Mouse (Mus musculus): Measurements from ENCODE around the gene Inpp4b. TPM values are rescaled to one million over a fixed set of nuclear protein-coding genes. Genes with fewer than 3 reads are reported as not detected.

Inpp4b gene
- polyA plus RNA-seq, 1 experiment, result 1.9 TPM

GRCm38 (mm10) chr8:81702038-81702437 is 359.7 kb downstream of the Inpp4b start:
- 78% methylated on average over 1 of the region's 1 CpGs for WGBS
- H3K4me3 ChIP-seq (ENCODE audit: insufficient read depth, low read depth, low read length), result no peak overlapping the region
- TF ChIP-seq POLR2A (IDR thresholded peaks at IDR 0.05; ENCODE audit: low read depth, low read length) (no peak), CTCF (conservative IDR thresholded peaks at IDR 0.05; ENCODE audit: insufficient read depth, insufficient read length, low read depth, low read length) (no peak)
- no peak overlapping the region for H3K27ac ChIP-seq (ENCODE audit: insufficient read depth, low read depth, low read length)
- H3K36me3 ChIP-seq (ENCODE audit: control insufficient read depth, insufficient read depth, low read length), result no peaks in the 10 kb centered on the region
- no peaks in the 10 kb centered on the region for H3K4me1 ChIP-seq (ENCODE audit: control insufficient read depth, insufficient read depth, low read length)
- no peak for DNase-seq
- no peaks in the 10 kb centered on the region for H3K27me3 ChIP-seq (replicated peaks; ENCODE audit: control insufficient read depth, insufficient read depth, low read length)

GRCm38 (mm10) chr8:81703571-81704365 is 361.4 kb downstream of the Inpp4b start:
- no peak for DNase-seq
- Histone ChIP-seq H3K27ac (ENCODE audit: insufficient read depth, low read depth, low read length) (no peak overlapping the region), H3K36me3 (ENCODE audit: control insufficient read depth, insufficient read depth, low read length) (no peaks in the 10 kb centered on the region), H3K4me1 (ENCODE audit: control insufficient read depth, insufficient read depth, low read length) (no peaks in the 10 kb centered on the region), H3K27me3 (replicated peaks; ENCODE audit: control insufficient read depth, insufficient read depth, low read length) (no peaks in the 10 kb centered on the region), H3K4me3 (ENCODE audit: insufficient read depth, low read depth, low read length) (no peak overlapping the region)
- 71% methylated on average over 3 of the region's 3 CpGs for WGBS
- TF ChIP-seq CTCF (conservative IDR thresholded peaks at IDR 0.05; ENCODE audit: insufficient read depth, insufficient read length, low read depth, low read length) (no peak), POLR2A (IDR thresholded peaks at IDR 0.05; ENCODE audit: low read depth, low read length) (no peak)

- Histone ChIP-seq H3K4me3 (ENCODE audit: insufficient read depth, low read depth, low read length) (no peak overlapping the region), H3K27me3 (replicated peaks; ENCODE audit: control insufficient read depth, insufficient read depth, low read length) (no peaks in the 10 kb centered on the region), H3K36me3 (ENCODE audit: control insufficient read depth, insufficient read depth, low read length) (no peaks in the 10 kb centered on the region), H3K4me1 (ENCODE audit: control insufficient read depth, insufficient read depth, low read length) (no peaks in the 10 kb centered on the region), H3K27ac (ENCODE audit: insufficient read depth, low read depth, low read length) (no peak overlapping the region)
- 61% methylated on average over 1 of the region's 1 CpGs for WGBS
- no peak for DNase-seq
- TF ChIP-seq POLR2A (IDR thresholded peaks at IDR 0.05; ENCODE audit: low read depth, low read length) (no peak), CTCF (conservative IDR thresholded peaks at IDR 0.05; ENCODE audit: insufficient read depth, insufficient read length, low read depth, low read length) (no peak)
Measured at GRCm38 (mm10) chr8:81707436-81707835, 365.1 kb downstream of the Inpp4b start.

GRCm38 (mm10) chr8:81731332-81731731 is 389.0 kb downstream of the Inpp4b start:
- H3K27ac ChIP-seq (ENCODE audit: insufficient read depth, low read depth, low read length), result no peak overlapping the region
- H3K4me1 ChIP-seq (ENCODE audit: control insufficient read depth, insufficient read depth, low read length), result no peaks in the 10 kb centered on the region
- H3K27me3 ChIP-seq (replicated peaks; ENCODE audit: control insufficient read depth, insufficient read depth, low read length), result no peaks in the 10 kb centered on the region
- DNase-seq, result no peak
- no peak for TF ChIP-seq POLR2A (IDR thresholded peaks at IDR 0.05; ENCODE audit: low read depth, low read length)
- no peak for TF ChIP-seq CTCF (conservative IDR thresholded peaks at IDR 0.05; ENCODE audit: insufficient read depth, insufficient read length, low read depth, low read length)
- H3K36me3 ChIP-seq (ENCODE audit: control insufficient read depth, insufficient read depth, low read length), result no peaks in the 10 kb centered on the region
- no peak overlapping the region for H3K4me3 ChIP-seq (ENCODE audit: insufficient read depth, low read depth, low read length)

GRCm38 (mm10) chr8:81735655-81736054 is 393.3 kb downstream of the Inpp4b start:
- WGBS, result 94% methylated on average over 2 of the region's 2 CpGs

GRCm38 (mm10) chr8:81736103-81736502 is 393.7 kb downstream of the Inpp4b start:
- no peak overlapping the region for H3K4me3 ChIP-seq (ENCODE audit: insufficient read depth, low read depth, low read length)
- 90% methylated on average over 1 of the region's 1 CpGs for WGBS
- no peak for DNase-seq
- H3K4me1 ChIP-seq (ENCODE audit: control insufficient read depth, insufficient read depth, low read length), result no peaks in the 10 kb centered on the region
- H3K27ac ChIP-seq (ENCODE audit: insufficient read depth, low read depth, low read length), result no peak overlapping the region
- TF ChIP-seq CTCF (conservative IDR thresholded peaks at IDR 0.05; ENCODE audit: insufficient read depth, insufficient read length, low read depth, low read length), result no peak
- no peak for TF ChIP-seq POLR2A (IDR thresholded peaks at IDR 0.05; ENCODE audit: low read depth, low read length)
- H3K36me3 ChIP-seq (ENCODE audit: control insufficient read depth, insufficient read depth, low read length), result no peaks in the 10 kb centered on the region
- no peaks in the 10 kb centered on the region for H3K27me3 ChIP-seq (replicated peaks; ENCODE audit: control insufficient read depth, insufficient read depth, low read length)

More at GRCm38 (mm10) chr8:81735655-81736054, 393.3 kb downstream of the Inpp4b start:
- no peaks in the 10 kb centered on the region for H3K36me3 ChIP-seq (ENCODE audit: control insufficient read depth, insufficient read depth, low read length)
- H3K27me3 ChIP-seq (replicated peaks; ENCODE audit: control insufficient read depth, insufficient read depth, low read length), result no peaks in the 10 kb centered on the region
- DNase-seq, result no peak
- TF ChIP-seq CTCF (conservative IDR thresholded peaks at IDR 0.05; ENCODE audit: insufficient read depth, insufficient read length, low read depth, low read length), result no peak
- no peak for TF ChIP-seq POLR2A (IDR thresholded peaks at IDR 0.05; ENCODE audit: low read depth, low read length)
- H3K4me3 ChIP-seq (ENCODE audit: insufficient read depth, low read depth, low read length), result no peak overlapping the region
- H3K27ac ChIP-seq (ENCODE audit: insufficient read depth, low read depth, low read length), result no peak overlapping the region
- H3K4me1 ChIP-seq (ENCODE audit: control insufficient read depth, insufficient read depth, low read length), result no peaks in the 10 kb centered on the region

- H3K27me3 ChIP-seq (replicated peaks; ENCODE audit: control insufficient read depth, insufficient read depth, low read length), result no peaks in the 10 kb centered on the region
- H3K27ac ChIP-seq (ENCODE audit: insufficient read depth, low read depth, low read length), result no peak overlapping the region
- DNase-seq, result no peak
- H3K36me3 ChIP-seq (ENCODE audit: control insufficient read depth, insufficient read depth, low read length), result no peaks in the 10 kb centered on the region
- WGBS, result 81% methylated on average over 7 of the region's 7 CpGs
- H3K4me3 ChIP-seq (ENCODE audit: insufficient read depth, low read depth, low read length), result no peak overlapping the region
- TF ChIP-seq CTCF (conservative IDR thresholded peaks at IDR 0.05; ENCODE audit: insufficient read depth, insufficient read length, low read depth, low read length) (no peak), POLR2A (IDR thresholded peaks at IDR 0.05; ENCODE audit: low read depth, low read length) (no peak)
- H3K4me1 ChIP-seq (ENCODE audit: control insufficient read depth, insufficient read depth, low read length), result no peaks in the 10 kb centered on the region
Measured at GRCm38 (mm10) chr8:81742588-81742987, 400.2 kb downstream of the Inpp4b start.
